Mouse (Mus musculus) cerebellum, adult 18-20 months (tissue): ENCODE results near the gene Chrd.
A peak's percentile ranks its signal among the peaks of the same experiment; 100 is the strongest.

Source experiments
- DNase-seq, 2 experiments: peaks; one replicate each; pipeline ENCODE4 v3.0.0; 2021

The Chrd gene

DNA sequence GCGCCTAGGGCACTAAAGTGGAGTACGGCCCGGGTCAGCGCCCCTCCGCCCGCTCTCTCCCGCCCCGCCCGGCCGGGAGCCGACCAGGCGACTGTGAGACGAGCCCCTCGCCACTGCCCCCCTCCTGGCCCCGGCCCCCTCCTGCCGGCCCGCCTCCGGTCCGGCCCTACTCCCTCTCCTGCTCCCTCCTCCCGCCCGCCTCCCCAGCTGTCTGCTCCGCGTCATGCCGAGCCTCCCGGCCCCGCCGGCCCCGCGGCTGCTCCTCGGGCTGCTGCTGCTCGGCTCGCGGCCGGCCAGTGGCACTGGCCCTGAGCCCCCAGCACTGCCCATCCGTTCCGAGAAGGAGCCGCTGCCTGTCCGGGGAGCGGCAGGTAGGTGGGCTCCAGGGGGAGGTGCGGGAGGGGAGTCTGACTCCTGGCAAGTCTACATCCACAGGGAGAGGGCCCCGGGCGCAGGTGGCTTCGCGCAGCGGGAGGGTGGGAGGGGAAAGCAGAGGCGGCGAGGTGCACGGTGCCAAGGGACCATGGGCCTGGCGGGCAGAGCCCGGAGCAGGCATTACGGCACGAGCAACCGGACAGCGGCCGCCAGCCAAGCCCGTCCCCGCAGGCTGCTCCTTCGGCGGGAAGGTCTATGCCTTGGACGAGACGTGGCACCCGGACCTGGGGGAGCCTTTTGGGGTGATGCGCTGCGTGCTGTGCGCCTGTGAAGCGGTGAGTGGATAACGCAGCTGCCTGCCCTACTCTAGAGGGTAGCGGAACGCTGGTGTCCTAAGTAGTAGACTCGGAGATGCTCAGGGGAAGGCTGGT, at the start of gene Chrd:
Gene Chrd, plus strand, starts transcription at position 203 of the 806 bp plus-strand sequence.
- DNase-seq: peak; percentile 79 to 80

DNA sequence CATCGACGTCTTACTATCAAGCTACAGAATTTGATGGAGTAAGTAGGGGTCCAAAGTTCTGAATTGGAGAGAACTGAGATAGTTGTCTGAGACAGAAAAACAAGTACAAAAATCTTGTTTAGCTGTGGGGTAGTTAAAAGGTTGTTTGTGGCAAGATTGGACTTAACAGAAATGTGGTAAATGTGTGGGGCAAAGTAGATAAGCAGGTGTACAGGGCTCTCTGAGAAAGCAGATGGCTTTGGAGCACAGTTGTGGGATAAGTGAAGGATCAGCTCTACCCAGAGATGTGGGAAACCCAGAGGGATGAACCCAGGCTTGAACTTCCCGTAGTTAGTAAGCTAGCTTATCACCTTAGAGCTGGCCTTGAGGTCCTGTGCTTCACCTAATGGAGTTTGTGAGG, 42.2 kb upstream of the Chrd start:
- no peak for DNase-seq

DNA sequence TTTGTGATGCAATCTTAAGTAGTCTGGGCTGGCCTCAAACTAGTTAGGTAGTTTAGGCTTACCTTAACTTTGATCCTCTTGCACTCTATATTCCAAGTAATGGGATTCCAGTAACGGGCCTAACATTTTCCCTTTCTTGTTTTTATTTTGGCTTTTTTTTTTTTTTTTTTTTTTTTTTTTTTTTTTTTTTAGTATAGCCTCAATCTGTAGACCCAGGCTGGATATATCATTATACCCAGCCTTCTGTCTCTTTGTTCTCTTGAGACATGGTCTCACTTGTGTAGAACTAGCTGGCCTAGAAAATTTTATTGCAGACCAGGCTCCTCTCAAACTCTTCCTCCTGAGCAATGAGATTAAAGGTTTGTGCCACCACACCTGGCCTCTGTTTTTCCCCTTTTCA, 41.3 kb upstream of the Chrd start:
- DNase-seq: no peak

DNA sequence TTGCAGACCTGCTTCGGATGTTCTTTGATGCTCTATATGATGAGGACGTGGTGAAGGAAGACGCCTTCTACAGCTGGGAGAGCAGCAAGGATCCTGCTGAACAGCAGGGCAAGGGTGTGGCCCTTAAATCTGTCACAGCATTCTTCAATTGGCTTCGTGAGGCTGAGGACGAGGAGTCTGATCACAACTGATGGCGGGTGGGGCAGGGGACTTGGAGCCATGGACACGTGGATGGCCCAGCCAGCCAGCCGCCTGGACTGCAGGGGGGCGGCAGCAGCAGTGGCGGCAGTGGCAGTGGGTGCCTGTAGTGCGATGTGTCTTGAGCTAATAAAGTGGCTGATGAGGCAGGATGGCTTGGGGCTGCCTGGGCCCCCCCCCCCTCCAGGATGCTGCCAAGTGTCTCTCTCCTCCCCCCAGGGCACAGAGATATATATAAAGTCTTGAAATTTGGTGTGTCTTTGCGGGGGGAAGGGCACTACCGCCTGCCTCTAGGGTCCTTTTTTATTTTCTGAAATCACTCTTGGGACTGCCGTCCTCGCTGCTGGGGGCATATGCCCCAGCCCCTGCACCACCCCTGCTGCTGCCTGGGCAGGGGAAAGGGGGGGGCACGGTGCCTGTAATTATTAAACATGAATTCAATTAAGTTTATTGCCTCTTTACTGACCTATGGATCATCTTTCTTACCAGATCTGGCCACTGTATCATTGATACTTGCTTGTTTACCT, 40.5 kb upstream of the Chrd start:
- DNase-seq: no peak

DNA sequence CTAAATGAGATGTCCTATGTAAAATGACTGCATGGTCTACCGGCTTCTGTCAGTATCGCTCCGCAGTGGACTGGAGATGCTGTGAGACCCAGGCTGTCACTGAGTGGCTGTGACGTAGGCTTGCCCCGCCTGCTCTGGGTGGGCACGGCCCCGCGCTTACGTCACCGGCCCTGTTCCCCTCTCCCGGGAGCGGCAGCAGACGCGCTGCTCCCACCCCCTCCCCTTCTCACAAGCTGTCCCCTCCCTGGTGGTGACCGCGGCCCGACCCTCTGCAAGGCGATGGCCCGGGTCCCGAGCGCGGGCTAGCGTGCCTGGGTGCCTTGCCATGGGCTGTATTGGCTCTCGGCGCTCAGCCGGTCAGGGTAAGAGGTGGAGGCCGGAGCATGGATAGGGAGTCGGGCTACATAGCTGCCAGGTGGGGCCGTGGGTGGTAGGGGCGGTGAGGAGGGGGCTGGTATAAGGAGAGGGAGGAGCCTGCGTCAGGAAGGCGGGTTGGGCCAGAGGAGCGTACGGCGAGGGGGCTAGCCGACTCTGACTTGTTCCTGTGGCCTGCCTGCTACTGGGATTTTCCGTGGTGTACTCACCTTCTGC, 39.7 kb upstream of the Chrd start, which contains the start of gene Fam131a:
Gene Fam131a, plus strand, starts transcription at position 131 of the 591 bp plus-strand sequence.
- DNase-seq: peak; percentile 95 to 98

DNA sequence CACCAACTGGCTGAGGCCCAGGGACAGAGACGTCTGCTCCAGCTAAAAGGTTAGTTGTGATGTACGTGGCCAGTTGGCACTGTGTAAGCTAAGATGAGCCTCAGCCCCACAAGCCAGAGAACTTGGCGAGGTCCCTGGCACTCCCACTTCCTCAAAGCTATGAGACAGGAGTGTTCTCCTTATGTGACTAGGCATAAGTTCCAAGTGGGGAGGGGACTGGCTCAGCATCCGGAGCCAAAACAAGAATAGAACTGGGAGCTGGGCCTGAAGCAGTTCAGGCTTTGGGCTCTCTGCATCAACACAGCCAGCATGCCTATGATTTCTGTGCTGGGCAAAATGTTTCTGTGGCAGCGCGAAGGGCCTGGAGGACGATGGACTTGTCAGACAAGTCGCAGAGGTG, 38.1 kb upstream of the Chrd start:
- peak; percentile 64 to 69 for DNase-seq

DNA sequence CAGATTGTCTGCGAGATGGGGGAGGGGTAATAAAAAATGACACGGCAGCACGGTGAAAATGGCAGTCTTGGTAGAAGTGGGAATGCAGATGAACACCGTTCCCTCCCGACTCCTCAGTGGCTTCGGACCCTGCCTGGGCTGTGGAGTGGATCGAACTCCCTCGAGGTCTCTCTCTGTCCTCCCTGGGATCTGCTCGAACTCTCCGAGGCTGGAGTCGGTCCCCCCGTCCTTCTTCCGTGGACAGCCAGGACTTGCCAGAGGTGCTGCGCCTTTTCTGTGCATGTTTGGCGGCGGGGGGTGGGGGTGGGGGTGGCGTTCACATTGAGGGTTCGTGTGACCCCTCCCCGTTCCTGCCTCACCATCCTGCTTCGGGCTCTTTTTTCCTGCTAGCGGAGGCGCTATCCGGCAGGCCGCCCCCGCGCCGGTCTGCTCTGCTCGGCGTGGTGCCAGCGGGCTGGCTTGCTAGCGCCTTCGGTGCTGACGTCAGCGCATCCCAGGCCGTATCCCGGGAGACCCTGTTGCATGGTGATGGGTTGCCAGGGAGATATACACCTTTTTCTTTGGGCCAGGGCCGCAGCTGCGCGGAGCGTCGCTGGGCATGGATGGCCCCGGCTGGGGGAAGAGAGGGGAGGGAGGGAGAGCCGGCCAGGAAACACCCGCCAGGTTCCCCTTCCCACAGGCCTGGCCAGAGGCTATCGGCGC, 37.2 kb upstream of the Chrd start:
- DNase-seq: peak; percentile 90 to 94

DNA sequence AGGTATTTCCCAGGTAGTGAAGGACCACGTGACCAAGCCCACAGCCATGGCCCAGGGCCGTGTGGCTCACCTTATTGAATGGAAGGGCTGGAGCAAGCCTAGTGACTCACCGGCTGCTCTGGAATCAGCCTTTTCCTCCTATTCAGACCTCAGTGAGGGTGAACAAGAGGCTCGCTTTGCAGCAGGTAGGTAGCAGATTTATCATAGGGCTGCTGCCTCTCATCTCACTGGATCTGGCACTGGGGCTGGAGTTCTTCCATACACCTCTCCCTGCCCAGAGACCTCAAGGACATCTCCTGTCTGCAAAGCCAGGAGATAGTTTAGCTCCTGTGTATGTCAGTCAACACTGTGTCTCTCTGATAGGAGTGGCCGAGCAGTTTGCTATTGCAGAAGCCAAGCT, 33.7 kb upstream of the Chrd start:
- DNase-seq: no peak

DNA sequence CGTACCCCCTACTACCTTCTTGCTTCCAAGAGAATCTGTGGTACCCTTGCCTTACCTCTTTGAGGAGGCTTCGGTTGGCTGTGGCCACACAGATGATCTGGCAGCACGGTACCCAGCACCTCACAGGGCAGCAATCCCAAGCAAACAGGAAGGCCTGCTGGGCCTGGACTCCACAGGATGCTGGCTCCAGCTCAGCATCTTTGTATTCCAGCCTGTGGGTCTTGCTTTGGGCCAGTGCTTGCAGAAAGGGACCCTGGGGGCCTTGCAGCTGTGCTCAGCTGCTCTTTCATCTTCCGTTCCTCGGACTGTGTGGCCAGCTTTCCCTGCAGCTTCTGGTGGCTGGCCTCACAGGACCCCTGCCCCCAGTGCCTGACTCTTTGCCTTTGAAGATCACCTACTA, 32.9 kb upstream of the Chrd start:
- peak; percentile 72 to 73 for DNase-seq

DNA sequence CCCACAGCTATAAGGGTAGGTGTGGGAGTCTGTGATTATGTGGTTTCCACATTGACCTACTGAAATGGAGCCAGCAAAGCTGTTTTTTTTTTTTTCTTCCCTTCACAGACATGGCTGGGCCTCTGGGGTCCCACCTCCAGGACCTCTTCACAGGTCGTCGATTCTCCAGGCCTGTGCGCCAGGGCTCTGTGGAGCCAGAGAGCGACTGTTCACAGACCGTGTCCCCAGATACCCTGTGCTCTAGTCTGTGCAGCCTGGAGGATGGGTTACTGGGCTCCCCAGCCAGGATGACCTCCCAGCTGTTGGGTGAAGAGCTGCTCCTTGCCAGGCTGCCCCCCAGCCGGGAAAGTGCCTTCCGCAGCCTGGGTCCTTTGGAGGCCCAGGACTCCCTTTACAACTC, 31.6 kb upstream of the Chrd start:
- DNase-seq: no peak

DNA sequence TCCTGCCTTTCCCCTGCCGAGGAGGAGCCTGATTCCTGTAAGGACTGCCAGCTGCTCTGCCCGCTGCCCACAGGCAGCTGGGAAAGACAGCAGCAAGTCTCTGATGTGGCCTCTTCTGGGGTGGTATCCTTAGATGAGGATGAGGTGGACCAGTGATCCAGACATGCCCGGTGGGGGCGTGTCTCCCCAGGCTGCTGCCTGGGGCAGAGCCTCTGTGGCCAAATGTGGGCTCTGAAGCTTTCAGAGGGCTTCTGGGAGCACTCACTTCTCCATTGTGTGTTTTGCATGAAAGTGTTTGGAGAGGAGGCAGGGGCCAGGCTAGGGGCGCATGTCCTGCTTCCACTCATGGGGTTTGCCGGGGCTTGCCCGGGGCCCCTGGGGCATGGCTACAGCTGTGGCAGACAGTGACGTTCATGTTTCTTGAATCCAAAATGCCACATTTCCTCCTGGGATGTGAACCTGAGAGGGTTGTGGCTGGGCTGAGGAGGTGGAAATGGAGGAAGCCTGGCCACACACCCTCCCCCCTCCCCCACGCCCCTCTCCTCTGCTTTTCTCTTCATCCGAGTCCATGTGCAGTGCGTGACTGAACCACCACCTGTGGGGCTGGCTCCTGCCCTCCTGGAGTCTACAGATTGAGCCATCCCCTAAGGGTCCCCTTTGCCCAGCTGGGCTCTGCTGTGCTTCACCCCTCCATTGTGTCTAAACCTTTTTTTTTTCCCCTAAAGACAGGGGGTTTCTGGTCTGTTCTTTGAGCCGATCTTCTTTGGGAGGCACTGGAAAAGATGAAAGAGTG, 31.0 kb upstream of the Chrd start:
- DNase-seq: no peak

DNA sequence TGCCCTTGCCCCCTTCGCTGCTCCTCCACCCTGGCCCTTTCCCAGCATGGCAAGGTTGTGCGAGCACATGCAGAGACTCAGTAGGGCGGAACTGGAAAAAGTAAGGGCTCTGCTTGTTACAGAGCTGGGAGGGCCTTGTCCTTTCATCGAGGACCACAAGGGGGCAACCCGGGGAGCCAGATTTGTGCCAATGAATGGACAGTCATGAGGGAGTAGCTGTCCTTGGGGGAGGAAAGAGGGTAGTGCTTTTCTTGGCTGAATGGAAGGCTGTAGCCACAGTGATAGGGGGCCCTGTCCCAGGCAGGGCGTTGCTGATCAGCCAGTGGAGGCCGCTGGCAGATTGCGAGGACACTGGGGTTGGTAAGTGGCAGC, 30.4 kb upstream of the Chrd start:
- DNase-seq: peak in 1 of 2 experiments; percentile 65

DNA sequence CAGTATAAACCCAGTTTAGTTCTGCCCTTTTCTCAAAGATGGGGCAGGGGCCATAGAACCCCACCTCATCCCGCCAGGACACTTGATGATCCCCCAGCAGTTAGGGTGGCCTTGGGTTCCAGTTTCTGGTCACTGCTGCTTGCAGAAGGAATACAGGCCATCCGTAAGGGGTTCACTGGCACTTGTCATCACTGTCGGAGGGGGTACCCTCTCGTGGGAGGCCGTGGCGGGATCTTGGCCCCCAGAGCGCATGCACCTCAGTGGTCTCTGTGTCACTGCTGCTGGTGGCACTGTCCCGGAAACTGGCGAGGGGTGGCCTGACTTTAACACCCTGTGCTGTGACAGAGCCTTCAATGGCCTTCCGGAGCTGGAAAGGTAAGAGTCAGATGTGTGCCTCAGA, 29.9 kb upstream of the Chrd start:
- no peak for DNase-seq

DNA sequence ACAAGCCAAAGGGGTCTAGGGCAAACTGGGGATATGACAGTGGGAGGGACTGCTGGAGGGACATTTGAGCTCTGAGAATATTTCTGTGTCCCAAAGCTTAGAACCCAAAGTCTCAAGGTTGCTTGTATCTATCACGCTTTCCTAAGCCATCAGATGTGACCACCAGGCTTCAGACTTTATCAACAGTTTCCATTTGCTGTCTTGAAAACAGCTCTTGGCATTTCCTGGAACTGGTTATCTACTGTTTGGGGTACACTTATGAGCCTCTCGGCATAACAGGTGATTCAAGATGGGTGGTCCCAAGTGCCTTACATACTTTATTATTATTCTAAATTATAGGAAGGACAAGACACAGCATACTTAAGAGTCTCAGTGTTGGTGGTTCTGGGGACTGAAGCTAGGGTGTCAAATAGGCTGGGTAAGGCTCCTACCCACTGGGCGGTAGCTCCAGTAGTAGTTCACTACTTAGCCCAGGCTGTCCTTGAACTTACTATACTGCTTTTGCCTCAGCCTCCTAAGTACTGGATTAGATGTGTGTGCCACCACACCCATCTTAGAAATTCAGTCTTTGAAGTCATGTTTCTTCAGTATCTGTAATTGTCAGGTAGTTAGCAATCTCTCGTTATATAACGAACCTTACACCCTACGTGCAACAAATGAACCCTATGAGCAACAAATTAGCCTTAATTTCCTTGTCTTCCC, 29.1 kb upstream of the Chrd start:
- DNase-seq: no peak

DNA sequence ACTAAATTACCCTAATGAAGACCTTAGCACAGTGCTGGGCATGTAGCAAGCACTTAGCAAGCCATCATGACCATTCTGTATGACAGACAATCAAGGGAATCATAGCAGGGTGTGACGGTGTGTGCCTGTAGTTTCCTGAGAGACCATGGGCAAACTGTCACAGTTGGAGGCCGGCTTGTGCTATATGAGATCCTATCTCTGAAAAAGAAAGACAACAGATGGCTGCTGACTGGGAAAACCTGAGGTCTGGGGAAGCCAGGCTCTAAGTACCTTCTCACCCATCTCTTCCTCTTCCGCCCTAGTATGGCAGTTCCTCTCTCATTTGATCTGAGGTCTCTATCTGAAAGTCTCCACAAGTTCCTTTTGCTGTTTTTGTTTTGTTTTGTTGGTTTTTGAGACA, 27.1 kb upstream of the Chrd start:
- DNase-seq: peak in 1 of 2 experiments; percentile 56

DNA sequence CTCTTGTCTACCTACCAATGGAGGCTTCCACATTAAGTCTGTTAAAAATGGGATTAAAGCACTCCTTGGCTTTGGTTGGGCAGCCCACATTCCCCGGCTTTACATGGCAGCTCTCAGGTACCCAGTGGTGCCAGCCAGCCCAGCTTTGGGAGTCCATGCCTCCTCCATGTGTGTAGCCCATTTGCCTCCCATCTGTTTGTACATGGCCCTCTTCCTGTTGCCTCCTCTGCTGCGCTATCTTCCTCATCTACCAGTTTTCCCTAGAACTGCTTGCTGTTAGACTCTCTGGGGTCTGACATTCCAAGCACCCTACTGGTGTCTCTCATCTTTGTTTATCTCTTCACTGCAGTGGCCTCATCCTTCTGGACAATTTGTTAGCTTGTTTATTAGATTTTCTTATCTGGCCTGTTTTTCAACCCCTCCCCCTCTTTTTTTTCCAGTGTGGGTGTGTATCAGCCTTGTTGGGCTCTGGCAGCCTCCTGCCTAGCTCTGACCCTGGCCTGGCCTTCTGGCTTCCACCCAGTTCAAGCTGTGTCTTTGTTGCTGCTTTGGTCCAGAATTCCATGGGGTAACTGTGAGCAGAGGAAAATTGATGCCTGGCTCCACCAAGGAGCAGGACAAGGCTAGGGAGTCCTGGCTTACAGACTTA, 26.4 kb upstream of the Chrd start:
- no peak for DNase-seq

DNA sequence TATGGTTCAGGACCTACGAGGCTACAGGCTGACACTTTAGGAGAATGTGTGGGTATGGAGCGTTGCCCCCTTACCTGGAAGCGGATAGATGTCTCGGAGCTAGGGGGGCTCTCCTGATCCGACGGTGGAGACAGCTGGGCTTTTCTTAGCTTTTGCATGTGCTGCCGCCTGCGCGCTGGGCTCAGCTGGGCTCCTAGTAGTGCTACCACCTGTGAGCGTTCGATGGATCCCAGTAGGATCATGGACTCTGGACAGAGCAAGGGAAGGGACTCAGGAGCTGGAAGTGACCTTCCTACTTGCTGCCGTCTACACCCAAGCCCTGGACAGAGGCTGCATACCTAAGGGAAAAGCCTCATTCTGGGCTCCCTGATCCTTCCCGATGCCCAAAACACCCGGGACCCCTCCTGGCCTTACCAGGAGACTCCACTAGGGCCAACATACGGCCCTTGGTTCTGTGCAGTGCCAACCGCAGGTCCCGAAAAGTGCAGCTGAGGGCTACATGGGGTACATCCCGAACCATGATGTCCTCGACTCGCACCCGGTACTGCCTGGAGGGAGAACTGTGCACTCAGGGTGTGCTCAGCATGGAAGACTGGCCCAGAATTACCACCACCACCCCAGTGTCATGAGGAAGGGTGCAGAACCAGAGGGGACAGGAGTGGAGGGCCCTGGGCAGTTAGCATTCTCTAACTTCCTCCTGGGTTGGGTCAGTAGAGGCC, 24.5 kb upstream of the Chrd start:
- no peak for DNase-seq

DNA sequence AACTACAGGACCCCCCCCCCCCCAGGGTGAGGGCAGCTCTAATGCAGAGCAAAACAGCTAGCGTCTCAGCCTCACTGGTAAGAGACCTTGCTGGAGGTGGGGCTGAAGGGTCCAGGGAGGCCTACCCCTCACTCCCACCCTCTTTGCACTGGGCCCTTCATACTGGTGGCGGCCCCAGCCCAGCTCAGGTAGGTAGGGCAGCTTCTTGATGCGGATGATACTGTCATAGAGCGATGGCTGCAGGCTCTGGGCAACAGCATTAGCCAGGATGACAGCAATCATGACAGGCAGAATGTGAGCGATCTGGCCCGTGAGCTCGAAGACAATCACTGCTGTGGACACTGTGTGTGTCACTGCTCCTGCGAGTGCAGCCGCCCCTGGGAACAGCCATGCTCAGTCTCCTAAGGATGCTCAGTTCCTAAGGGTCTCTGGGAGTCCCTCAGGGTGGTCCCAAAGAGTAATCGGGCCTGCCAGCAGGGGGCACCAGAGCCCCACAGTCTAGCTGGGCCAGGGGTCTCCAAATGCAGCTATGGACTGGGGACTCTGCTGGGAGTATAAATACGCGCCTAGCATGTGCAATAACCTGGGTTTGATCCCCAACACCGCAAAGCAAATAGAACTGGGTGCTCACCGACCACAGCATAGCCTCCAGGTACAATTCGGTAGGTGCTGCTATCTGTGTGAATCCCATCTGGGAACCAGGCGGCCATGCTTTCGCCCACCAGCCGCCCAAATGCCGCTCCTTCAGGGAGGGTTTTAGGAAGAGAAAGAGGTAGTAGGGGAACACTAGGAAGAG, 23.8 kb upstream of the Chrd start:
- DNase-seq: no peak

DNA sequence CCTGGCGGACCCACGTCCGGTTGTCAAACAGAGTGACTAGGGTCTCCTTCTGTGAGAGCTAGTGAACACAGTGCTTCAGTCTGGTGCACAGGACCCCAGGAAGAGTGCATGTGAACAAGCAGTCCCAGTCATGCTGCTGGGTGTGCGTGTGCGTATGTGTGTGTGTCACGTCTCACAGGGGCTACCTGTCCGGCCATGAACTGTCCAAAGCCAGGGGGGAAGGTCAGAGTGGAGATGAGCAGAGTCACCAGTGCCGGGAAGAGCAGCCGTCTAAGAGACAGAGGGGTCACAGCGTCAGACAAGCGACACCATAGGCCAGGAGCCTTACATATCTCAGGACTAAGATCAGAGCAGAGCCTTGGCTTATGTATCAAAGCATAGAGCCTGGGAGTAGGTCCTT, 22.6 kb upstream of the Chrd start:
- DNase-seq: no peak

DNA sequence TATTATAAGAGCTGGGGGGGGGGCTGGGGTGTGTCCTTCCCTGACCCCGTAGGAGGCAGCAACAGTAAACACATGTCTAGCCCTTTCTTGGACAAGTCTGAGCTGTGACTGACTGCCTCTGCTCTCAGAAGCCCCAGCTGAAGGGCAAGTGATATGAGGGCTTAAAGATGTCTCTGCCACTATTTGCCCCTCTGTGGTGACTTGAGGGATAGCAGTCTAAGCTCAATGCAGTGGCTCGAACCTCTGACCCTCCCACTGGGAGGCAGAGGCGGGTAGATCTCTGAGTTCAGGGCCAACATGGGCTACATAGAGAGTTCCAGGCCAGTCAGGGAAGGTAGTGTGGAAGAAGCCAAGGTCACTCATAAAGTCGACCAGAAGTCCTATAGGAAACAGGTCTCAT, 22.1 kb upstream of the Chrd start:
- no peak for DNase-seq
